ENCODE assay signal across 19 mouse cellular contexts in the genomic region with DNA sequence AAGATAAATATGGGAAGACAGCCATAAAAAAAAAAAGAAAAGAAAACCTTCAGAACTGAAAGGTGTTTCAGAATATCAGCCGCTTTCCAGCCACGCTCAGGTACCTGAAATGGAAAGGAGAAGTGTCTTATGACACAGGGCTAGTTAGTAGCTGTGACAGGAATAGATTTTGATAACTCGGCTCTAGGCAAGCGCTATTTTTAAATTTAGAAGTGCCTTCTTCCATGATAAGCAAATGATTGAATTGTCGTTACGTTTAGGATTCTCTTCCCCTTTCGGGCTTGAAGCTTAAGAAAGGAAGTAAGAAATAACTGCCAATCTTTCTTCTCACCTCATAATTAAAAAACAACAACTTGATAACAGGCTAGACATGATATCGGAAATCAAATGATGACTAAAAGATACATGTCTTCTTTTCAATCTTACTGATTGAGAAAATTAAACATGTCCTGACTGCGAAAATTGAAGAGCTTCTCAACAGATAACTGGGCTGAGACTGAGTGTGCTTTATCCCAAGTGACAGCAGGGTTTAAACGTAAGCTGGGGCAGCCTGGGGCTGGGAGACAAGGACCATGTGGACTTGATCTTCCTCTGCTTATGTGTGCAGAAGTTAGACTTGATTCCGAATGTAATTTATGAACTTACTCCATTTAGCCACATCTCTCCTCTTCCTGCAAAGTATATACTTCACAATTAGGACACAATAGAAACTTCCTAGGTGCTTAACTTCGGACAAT.
DNase-seq lines count a peak whose midpoint lies in the region; ATAC-seq and TF ChIP-seq lines count a peak whose summit lies in the region.
"Had no signal": no experiment of that assay in that cellular context is flagged by ENCODE, and none has a peak within 500 bp of the region (broad histone marks: within the 10 kb centered on the region; RNA-seq: fewer than 3 reads in every experiment).

No protein-coding gene starts in this region.

- DNase-seq in heart, adult 18-20 months, result peak; percentile 41 to 48
- no peak for DNase-seq in heart, postnatal 36 days
- DNase-seq in right cerebral cortex, postnatal 14 days, result no peak
- DNase-seq in cerebellum, adult 11-12 months, result no peak
- DNase-seq in spleen, adult 18-20 months, result no peak
- DNase-seq: adrenal gland, adult 2 months; cerebellum, adult 9-11 months; liver, postnatal 0 days; lung, postnatal 10 days had no signal

- H3K4me1 ChIP-seq in bone marrow macrophage, adult 2 months (ENCODE audit: control insufficient read depth, insufficient read depth, low read length), result peaks cover 12% of the 10 kb centered on the region
- peaks cover 5% of the 10 kb centered on the region for H3K4me1 ChIP-seq in heart, embryonic 15.5 days (replicated peaks)
- H3K4me1 ChIP-seq: forebrain, embryonic 15.5 days; kidney, embryonic 15.5 days; limb, embryonic 10.5 days had no signal

- H3K36me3 ChIP-seq in heart, embryonic 15.5 days, result no peaks in the 10 kb centered on the region
- H3K36me3 ChIP-seq: forebrain, embryonic 15.5 days; kidney, embryonic 15.5 days; limb, embryonic 10.5 days had no signal

- 29% methylated on average over 12 of the region's 12 CpGs for WGBS in heart, embryonic 15.5 days

- H3K4me3 ChIP-seq in bone marrow macrophage, adult 2 months (ENCODE audit: insufficient read depth, low read length), result no peak overlapping the region
- H3K4me3 ChIP-seq in heart, embryonic 15.5 days, result peak overlapping the region; percentile 11; the same call in 1 of the 2 replicates
- H3K4me3 ChIP-seq: forebrain, embryonic 15.5 days; kidney, embryonic 15.5 days; limb, embryonic 10.5 days had no signal

- ATAC-seq in heart, embryonic 15.5 days (replicated peaks; ENCODE audit: insufficient number of reproducible peaks, insufficient read depth, low FRiP score, low read depth), result no peak
- peak; percentile 68 for ATAC-seq in megakaryocyte progenitor cell, adult 5-6 weeks (replicated peaks; ENCODE audit: poor library complexity)
- ATAC-seq: forebrain, embryonic 15.5 days; hindbrain, postnatal 0 days; intestine, postnatal 0 days; liver, postnatal 0 days had no signal

- no peak overlapping the region for H3K9ac ChIP-seq in heart, embryonic 15.5 days
- H3K9ac ChIP-seq: forebrain, embryonic 15.5 days; kidney, embryonic 15.5 days; liver, postnatal 0 days had no signal

- H3K27me3 ChIP-seq in heart, embryonic 15.5 days, result no peaks in the 10 kb centered on the region
- H3K27me3 ChIP-seq: CH12.LX; forebrain, embryonic 15.5 days; kidney, embryonic 15.5 days had no signal

- H3K27ac ChIP-seq in bone marrow macrophage, adult 2 months (ENCODE audit: insufficient read depth, low read depth, low read length), result 0 out of 2 replicates have a peak overlapping the region, but pooled peaks have one; percentile 4
- H3K27ac ChIP-seq in heart, embryonic 15.5 days, result peak overlapping the region; percentile 67
- H3K27ac ChIP-seq: forebrain, embryonic 15.5 days; hindbrain, postnatal 0 days; kidney, embryonic 15.5 days; limb, embryonic 10.5 days had no signal

- no peaks in the 10 kb centered on the region for H3K9me3 ChIP-seq in heart, embryonic 15.5 days (replicated peaks)
- H3K9me3 ChIP-seq: forebrain, embryonic 15.5 days; kidney, embryonic 15.5 days; limb, embryonic 10.5 days had no signal

- no peak for TF ChIP-seq CTCF in bone marrow macrophage, adult 2 months (IDR thresholded peaks at IDR 0.05; ENCODE audit: low read depth, low read length)

- intact Hi-C loops in heart, postnatal 36 days (cut with DNase I), result no loop called here

- no peak for TF ChIP-seq POLR2A in bone marrow macrophage, adult 2 months (IDR thresholded peaks at IDR 0.05; ENCODE audit: borderline replicate concordance, low read depth, low read length)

- H3K4me2 ChIP-seq in heart, embryonic 15.5 days, result peak overlapping the region; percentile 46
- H3K4me2 ChIP-seq: forebrain, embryonic 15.5 days; kidney, embryonic 15.5 days; midbrain, embryonic 11.5 days had no signal

Comparison
In these comparisons a context has a peak if more than half of its experiments do, and no peak if none do; other contexts are left out.
1. DNase-seq: peak in heart, adult 18-20 months (2 of 2); none in heart, postnatal 36 days (0 of 2), right cerebral cortex, postnatal 14 days (single experiment), cerebellum, adult 11-12 months (single experiment) and spleen, adult 18-20 months (0 of 2).